Mouse (Mus musculus) Patski (cell line): ENCODE data around the gene Cept1. TPM values are rescaled to one million over a fixed set of nuclear protein-coding genes. Genes with fewer than 3 reads are reported as not detected.
"Not testable (repeated sequence)": the region's sequence is repeated elsewhere in the genome, so short reads cannot be mapped to it uniquely, and the experiment has no call there.

Source experiments
- ATAC-seq: fragments of 100-300 bp; one replicate; pipeline ENCODE4 v1.8.0; 2021
- CTCF ChIA-PET: fragments of 350-600 bp; sonication (Branson Sonifier 250); formaldehyde crosslinking; loops from one replicate; lab custom pipeline; 2022; ENCODE audit warnings: inconsistent platforms; lab: Charles Lee
- POLR2A ChIA-PET: fragments of 350-600 bp; sonication (Branson Sonifier 250); formaldehyde crosslinking; loops from one replicate; lab custom pipeline; 2022; ENCODE audit warnings: antibody characterized with exemption, inconsistent platforms; lab: Charles Lee
- DNase-seq: peaks from one replicate; pipeline ENCODE4 v3.0.0-alpha.2; 2011; ENCODE audit warnings: low read depth, low spot score
- H3K27me3 ChIP-seq: fragments of 371-371 bp; one replicate; pipeline ENCODE4 v1.5.1; 2021
- CTCF ChIP-seq: fragments of 100-300 bp; IDR thresholded peaks from one replicate; pipeline ENCODE4 v1.5.1; 2021
- in situ Hi-C: fragments of 300-500 bp; cut with MboI; formaldehyde crosslinking; loops from 3 replicates; pipeline ENCODE4 v1.11.1; 2018; ENCODE audit warnings: low pct_unique_long_range_greater_than_20kb, mixed read lengths
- polyA plus RNA-seq: library from polyadenylated mRNA; unstranded; gene quantifications from one replicate; pipeline ENCODE4 v1.2.3, GENCODE M21; 2021

The Cept1 gene
- polyA plus RNA-seq: 59.0 TPM

DNA sequence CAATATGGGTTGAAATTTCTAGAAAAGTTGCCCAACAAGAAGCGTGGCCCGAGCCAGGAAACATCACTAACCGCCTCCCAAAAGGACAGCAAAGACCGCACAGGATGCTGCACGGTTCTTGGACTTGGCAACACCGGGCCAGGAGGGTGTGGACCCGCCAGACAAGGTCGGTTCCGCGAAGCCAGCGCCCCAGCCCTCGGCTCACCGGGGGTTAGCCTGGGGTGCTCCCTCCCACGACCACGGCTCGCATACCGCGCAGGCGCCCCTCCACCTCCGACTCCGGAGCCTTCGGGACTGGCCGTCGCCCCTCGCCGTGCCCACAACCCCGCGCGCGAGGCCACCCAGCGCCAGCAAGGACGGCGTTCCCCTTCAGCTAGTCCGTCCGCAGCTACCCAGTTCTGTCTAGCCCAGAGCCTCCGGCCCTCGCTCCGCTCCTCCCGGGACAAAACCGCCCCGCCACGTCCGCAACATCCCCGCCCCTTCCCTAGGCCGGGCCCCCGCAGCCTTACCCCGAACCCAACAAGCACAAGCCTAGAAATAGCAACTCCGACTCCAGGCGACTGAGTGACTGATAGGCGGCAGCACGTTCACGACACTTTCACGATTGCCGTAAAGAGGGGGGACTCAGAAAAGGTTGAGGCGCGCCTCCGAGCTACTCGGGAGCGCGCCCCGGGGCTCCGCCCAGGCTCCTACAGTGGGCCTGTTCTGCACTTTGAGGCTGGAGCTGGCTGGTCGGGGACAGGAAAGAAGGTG, at the start of gene Cept1, which contains the start of gene Dram2:
Gene Cept1, minus strand, starts transcription at position 632 of the 753 bp plus-strand sequence.
Gene Dram2, plus strand, starts transcription at position 628 of the 753 bp plus-strand sequence.
- CTCF ChIA-PET: interaction anchor here (0.8 to 1.7 kb wide), 5 partner anchors 10 to 36 kb away, joined by 3 to 6 read pairs (median 4); no protein-coding TSS in a partner anchor

DNA sequence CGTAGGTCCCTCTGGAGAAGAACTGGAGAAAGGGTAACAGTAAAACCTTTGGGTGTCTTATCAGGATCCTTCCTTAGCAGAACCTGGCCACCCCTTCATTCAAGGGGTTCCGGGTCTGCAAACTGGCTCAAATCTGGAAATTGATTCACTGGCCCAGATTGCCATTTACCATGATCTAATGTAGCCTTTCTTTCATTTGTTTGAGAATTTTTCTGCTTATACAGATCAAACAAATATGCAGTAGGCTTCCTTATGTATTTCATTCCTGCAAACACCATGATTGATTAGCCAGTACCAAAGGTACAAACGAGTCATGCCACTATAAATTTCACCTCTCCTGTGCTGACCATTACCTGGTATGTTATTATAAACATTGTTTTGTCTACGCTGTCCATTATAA, 46.0 kb upstream of the Cept1 start:
- POLR2A ChIA-PET, CTCF ChIA-PET, DNase-seq, H3K27me3 ChIP-seq, ATAC-seq, in situ Hi-C loops: not testable (repeated sequence)

More for the DNA sequence above, at the start of gene Cept1, which contains the start of gene Dram2:
- H3K27me3 ChIP-seq: no peaks in the 10 kb centered on the region
- POLR2A ChIA-PET: interaction anchor here (1.2 to 2.3 kb wide), 2 partner anchors 9 to 11 kb away, joined by 4 to 11 read pairs; no protein-coding TSS in a partner anchor
- TF ChIP-seq CTCF: no peak
- peak; percentile 94 for DNase-seq
- ATAC-seq: peak; percentile 96
- in situ Hi-C loops: no loop called here

DNA sequence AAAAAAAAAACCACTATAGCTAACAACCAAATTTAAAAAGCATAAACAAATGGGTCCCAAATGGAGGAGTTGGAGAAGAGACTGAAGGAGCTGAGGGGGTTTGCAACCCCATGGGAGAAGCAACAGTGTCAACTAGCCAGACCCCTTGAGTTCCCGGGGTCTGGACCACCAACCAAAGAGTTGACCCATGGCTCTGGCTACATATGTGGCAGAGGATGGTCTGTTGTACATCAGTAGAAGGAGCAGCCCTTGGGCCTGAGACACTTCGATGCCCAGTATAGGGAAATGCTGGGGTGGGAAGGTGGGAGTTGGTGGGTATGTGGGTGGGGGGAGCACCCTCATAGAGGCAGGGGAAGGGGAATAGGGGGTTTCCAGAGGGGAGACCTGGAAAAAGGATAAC, 31.7 kb upstream of the Cept1 start:
- ChIA-PET POLR2A (no interaction called here), CTCF (no interaction called here)
- ATAC-seq (no peak), DNase-seq (no peak)
- no peaks in the 10 kb centered on the region for H3K27me3 ChIP-seq
- TF ChIP-seq CTCF: no peak
- in situ Hi-C loops: no loop called here

DNA sequence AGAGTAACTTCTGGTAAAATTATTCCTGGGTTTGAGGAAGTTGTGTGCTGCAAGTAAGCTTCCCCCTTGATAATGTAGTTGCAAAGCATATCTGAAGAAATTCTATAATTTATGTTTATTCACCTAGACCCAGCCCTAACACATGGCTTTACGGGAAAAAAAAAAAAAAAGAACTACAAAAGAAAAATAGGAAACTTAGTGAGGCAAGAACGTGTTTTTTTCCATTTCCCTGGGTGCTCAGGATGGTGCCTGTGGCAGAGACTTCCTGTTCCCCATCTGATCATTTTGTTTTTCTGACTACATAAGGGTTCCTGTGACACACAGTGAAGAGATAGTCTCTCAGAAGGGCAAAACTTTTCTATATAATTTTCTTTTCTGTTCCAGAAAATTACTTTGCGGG, 25.6 kb upstream of the Cept1 start:
- no peaks in the 10 kb centered on the region for H3K27me3 ChIP-seq
- ChIA-PET POLR2A (interaction anchor here (0.7 kb wide), 1 partner anchor 94 kb away, joined by 4 read pairs; no protein-coding TSS in a partner anchor), CTCF (no interaction called here)
- no peak for TF ChIP-seq CTCF
- ATAC-seq (no peak), DNase-seq (no peak)
- in situ Hi-C loops: no loop called here

DNA sequence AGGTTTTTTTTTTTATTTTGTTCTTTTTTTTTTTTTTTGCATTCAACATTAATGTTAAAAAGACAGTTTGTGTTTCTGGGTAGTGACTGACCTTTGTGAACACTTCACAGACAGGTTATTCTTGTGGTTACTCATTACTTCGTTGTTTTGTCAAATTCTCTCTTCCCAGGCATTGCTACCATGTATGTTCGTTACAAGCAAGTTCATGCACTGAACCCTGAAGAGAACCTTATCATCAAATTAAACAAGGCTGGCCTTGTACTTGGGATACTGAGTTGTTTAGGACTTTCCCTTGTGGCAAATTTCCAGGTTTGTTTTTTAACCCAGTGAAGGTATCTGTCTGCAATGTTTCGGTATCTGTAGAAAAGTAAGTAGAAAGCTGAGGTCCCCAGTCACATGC, 18.3 kb upstream of the Cept1 start:
- no peak for ATAC-seq
- in situ Hi-C loops: loop anchor here (10.0 kb wide), 1 partner anchor 309 kb away; no protein-coding TSS in a partner anchor
- no peak for DNase-seq
- ChIA-PET POLR2A (no interaction called here), CTCF (no interaction called here)
- H3K27me3 ChIP-seq: no peaks in the 10 kb centered on the region
- no peak for TF ChIP-seq CTCF

DNA sequence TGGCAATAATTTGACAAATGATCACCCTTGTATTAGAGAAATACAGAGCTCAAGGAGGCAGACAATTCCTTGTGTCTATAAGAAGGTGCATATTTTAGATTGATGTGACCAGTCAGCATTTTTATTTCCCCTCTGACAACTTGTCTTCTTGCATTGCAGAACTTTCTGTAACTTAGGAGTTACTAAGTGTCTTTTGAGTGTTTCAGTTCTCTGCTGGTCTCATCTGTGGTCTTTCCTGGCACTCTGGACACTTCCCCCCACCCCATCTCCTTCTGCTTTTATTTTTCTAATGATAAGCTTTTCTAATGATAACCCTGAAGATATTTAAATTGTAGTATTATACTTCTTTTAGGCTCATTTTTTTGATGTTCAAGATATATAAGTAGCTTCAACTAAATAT, 10.7 kb upstream of the Cept1 start:
- in situ Hi-C loops: no loop called here
- TF ChIP-seq CTCF: no peak
- H3K27me3 ChIP-seq: no peaks in the 10 kb centered on the region
- ChIA-PET CTCF (interaction anchor here (1.2 to 1.5 kb wide), 2 partner anchors 10 to 13 kb away, joined by 4 to 6 read pairs; no protein-coding TSS in a partner anchor), POLR2A (no interaction called here)
- ATAC-seq (no peak), DNase-seq (no peak)

DNA sequence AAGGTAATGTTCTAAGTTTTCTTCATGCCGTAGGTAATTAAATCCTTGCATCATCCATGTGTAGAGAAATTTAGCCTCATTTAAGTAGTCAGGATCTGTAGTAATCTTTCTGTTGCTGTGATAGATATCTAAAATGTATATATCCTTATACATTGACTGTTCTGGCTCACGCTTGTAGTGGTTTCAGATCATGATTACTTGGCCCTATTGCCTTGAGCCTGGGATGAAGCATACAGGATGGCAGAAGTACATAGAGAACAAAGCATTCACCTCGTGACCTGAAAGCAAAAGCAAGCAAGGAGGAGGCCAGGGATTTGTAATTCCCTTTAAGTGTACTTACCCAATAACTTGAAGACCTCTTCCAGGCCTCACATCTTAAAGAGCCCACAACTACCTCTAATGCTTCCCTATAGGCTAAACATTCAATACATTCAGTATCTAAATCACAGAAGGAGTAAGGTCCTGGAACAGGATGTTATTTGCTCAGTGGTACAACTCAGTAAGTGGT, 8.2 kb upstream of the Cept1 start:
- in situ Hi-C loops: no loop called here

DNA sequence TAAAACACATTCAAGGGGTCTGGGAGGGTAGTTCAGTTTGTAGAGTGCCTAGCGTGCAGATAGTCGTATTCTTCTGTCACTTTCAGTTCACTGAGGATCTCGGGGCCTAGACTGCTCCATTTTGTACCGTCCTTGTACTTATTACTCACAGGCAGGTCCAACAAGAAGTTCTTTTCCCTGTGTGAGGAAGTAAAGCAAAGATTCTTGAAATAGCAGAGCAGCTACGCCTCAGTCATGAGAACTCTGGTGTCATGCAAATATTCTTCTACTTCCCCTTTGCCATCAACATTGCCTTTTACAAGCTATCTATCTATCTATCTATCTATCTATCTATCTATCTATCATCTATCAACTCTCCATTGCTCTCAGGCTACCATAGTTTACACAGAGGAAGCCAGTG, 5.8 kb upstream of the Cept1 start:
- ATAC-seq: no peak
- ChIA-PET POLR2A (no interaction called here), CTCF (interaction anchor here (1.0 to 1.1 kb wide), 2 partner anchors 14 to 15 kb away, joined by 3 to 4 read pairs; no protein-coding TSS in a partner anchor)
- no peaks in the 10 kb centered on the region for H3K27me3 ChIP-seq
- no peak for TF ChIP-seq CTCF
- no peak for DNase-seq
- in situ Hi-C loops: no loop called here

More for the DNA sequence above, 8.2 kb upstream of the Cept1 start:
- no peak for ATAC-seq
- no peak for TF ChIP-seq CTCF
- ChIA-PET CTCF (no interaction called here), POLR2A (no interaction called here)
- no peaks in the 10 kb centered on the region for H3K27me3 ChIP-seq
- no peak for DNase-seq

DNA sequence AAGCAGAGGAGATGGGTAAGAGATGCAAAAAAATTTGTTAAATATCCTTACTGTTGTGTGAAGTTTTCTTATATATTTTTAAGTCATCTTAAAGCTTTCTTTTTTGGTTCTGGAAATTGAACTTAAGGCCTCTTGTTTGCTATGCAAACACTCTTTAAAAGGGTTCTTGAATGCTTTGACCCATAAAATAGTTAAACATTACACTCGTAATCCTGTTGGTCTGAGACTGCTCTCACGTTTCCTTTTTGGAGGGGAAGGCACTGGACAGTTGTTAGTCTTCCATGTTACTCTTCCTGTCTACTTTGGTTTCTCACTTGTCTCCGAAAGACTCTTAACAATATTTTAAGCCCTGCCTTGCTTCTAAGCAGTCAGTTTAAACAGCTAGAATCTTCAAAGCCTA, 1.4 kb upstream of the Cept1 start:
- CTCF ChIA-PET: interaction anchor here (0.8 kb wide), 1 partner anchor 9 kb away, joined by 4 read pairs; no protein-coding TSS in a partner anchor
- POLR2A ChIA-PET: no interaction called here
- ATAC-seq: no peak
- in situ Hi-C loops: no loop called here
- DNase-seq: no peak
- TF ChIP-seq CTCF: no peak
- H3K27me3 ChIP-seq: no peaks in the 10 kb centered on the region

DNA sequence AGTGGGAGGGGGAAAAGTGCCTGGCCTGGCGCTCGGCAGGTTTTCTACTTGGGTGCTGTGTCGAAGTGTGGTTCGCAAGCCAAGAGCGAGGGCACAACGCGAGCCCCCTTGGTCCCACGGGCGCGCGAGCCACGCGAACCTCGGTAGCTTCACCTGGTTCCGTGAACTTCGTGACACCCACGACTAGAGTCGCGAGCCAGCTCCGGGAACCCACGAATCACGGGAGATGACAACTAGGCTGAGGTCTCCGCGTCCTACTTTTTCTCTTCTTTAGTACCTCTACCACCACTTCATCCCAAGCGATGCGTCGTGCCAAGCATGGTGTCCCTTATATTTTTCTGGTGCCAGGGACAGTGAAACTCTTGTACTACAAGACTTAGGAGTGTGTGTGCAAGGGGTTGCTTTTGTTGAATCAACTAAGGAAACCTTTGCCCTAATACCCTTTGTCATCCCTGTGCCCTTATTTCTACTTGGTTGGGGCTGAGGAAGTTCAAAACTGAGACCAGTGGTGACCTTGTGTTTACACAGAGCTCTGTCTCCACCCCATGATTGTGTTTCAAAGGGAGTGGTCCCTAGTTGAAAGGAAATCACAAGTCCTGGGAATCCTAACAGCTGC, 430 bp upstream of the Cept1 start:
- in situ Hi-C loops: no loop called here
- TF ChIP-seq CTCF: no peak
- POLR2A ChIA-PET: interaction anchor here (2.3 kb wide), 1 partner anchor 12 kb away, joined by 11 read pairs; no protein-coding TSS in a partner anchor
- ATAC-seq: no peak
- DNase-seq: no peak
- CTCF ChIA-PET: interaction anchor here (0.8 to 1.7 kb wide), 5 partner anchors 10 to 37 kb away, joined by 3 to 6 read pairs (median 4); no protein-coding TSS in a partner anchor
- H3K27me3 ChIP-seq: no peaks in the 10 kb centered on the region
